Mouse (Mus musculus): ENCODE measurements around the gene Olfr1135. TPM values are rescaled to one million over a fixed set of nuclear protein-coding genes. Genes with fewer than 3 reads are reported as not detected.

Gene Olfr1135
- polyA plus RNA-seq, 1 experiment from 2014 or later = not detected

Other genes with a start within 250 kb of the Olfr1135 start
- 0.09 and 0.21 TPM in 2 replicates for gene Olfr1124, start 243.4 kb downstream of the Olfr1135 start, polyA plus RNA-seq (2014; fragmentation: Nextera tagmentation; extraction: Ambion mirVana)
- gene Olfr1126, start 219.7 kb downstream of the Olfr1135 start, polyA plus RNA-seq (2014; fragmentation: Nextera tagmentation; extraction: Ambion mirVana) = not detected in 2 replicates
- gene Pramel7, start 176.6 kb downstream of the Olfr1135 start, polyA plus RNA-seq (2014; fragmentation: Nextera tagmentation; extraction: Ambion mirVana) = not detected in 2 replicates
- gene Pramel6, start 167.1 kb downstream of the Olfr1135 start, polyA plus RNA-seq (2014; fragmentation: Nextera tagmentation; extraction: Ambion mirVana) = not detected in 2 replicates
- gene Olfr153, start 141.9 kb downstream of the Olfr1135 start, polyA plus RNA-seq (2014; fragmentation: Nextera tagmentation; extraction: Ambion mirVana) = not detected in 2 replicates
- gene Olfr1128, start 128.1 kb downstream of the Olfr1135 start, polyA plus RNA-seq (2014; fragmentation: Nextera tagmentation; extraction: Ambion mirVana) = not detected in 2 replicates
- gene Olfr1129, start 99.8 kb downstream of the Olfr1135 start, polyA plus RNA-seq (2014; fragmentation: Nextera tagmentation; extraction: Ambion mirVana) = not detected in 2 replicates
- gene Olfr1130, start 67.5 kb downstream of the Olfr1135 start, polyA plus RNA-seq (2014; fragmentation: Nextera tagmentation; extraction: Ambion mirVana) = not detected in 2 replicates
- gene Olfr1131, start 46.6 kb downstream of the Olfr1135 start, polyA plus RNA-seq (2014; fragmentation: Nextera tagmentation; extraction: Ambion mirVana) = not detected in 2 replicates
- gene Olfr1132, start 36.1 kb downstream of the Olfr1135 start, polyA plus RNA-seq (2014; fragmentation: Nextera tagmentation; extraction: Ambion mirVana) = not detected in 2 replicates
- gene Olfr1133, start 26.3 kb downstream of the Olfr1135 start, polyA plus RNA-seq (2014; fragmentation: Nextera tagmentation; extraction: Ambion mirVana) = not detected in 2 replicates
- not detected in 2 replicates for gene Olfr1134, start 15.2 kb downstream of the Olfr1135 start, polyA plus RNA-seq (2014; fragmentation: Nextera tagmentation; extraction: Ambion mirVana)
- gene Olfr1136, start 20.3 kb upstream of the Olfr1135 start, polyA plus RNA-seq (2014; fragmentation: Nextera tagmentation; extraction: Ambion mirVana) = not detected in 2 replicates
- gene Olfr1137, start 39.5 kb upstream of the Olfr1135 start, polyA plus RNA-seq (2014; fragmentation: Nextera tagmentation; extraction: Ambion mirVana) = not detected in 2 replicates
- gene Olfr1138, start 66.3 kb upstream of the Olfr1135 start, polyA plus RNA-seq (2014; fragmentation: Nextera tagmentation; extraction: Ambion mirVana) = not detected in 2 replicates
- gene Olfr1140, start 70.1 kb upstream of the Olfr1135 start, polyA plus RNA-seq (2014; fragmentation: Nextera tagmentation; extraction: Ambion mirVana) = not detected in 2 replicates
- not detected in 2 replicates for gene Olfr1141, start 80.3 kb upstream of the Olfr1135 start, polyA plus RNA-seq (2014; fragmentation: Nextera tagmentation; extraction: Ambion mirVana)
- gene Olfr152, start 105.8 kb upstream of the Olfr1135 start, polyA plus RNA-seq (2014; fragmentation: Nextera tagmentation; extraction: Ambion mirVana) = not detected in 2 replicates
- gene Olfr1143, start 126.9 kb upstream of the Olfr1135 start, polyA plus RNA-seq (2014; fragmentation: Nextera tagmentation; extraction: Ambion mirVana) = not detected in 2 replicates
- not detected in 2 replicates for gene Olfr1145, start 136.2 kb upstream of the Olfr1135 start, polyA plus RNA-seq (2014; fragmentation: Nextera tagmentation; extraction: Ambion mirVana)
- not detected in 2 replicates for gene Olfr1148, start 156.9 kb upstream of the Olfr1135 start, polyA plus RNA-seq (2014; fragmentation: Nextera tagmentation; extraction: Ambion mirVana)
- gene Olfr1150-ps1, start 170.3 kb upstream of the Olfr1135 start, polyA plus RNA-seq (2014; fragmentation: Nextera tagmentation; extraction: Ambion mirVana) = not detected in 2 replicates
- not detected in 2 replicates for gene Olfr1151, start 182.2 kb upstream of the Olfr1135 start, polyA plus RNA-seq (2014; fragmentation: Nextera tagmentation; extraction: Ambion mirVana)
- gene Olfr1152, start 192.8 kb upstream of the Olfr1135 start, polyA plus RNA-seq (2014; fragmentation: Nextera tagmentation; extraction: Ambion mirVana) = 0.03 TPM in 1 of 2 replicates, not detected in the other
- not detected in 2 replicates for gene Olfr1153, start 221.3 kb upstream of the Olfr1135 start, polyA plus RNA-seq (2014; fragmentation: Nextera tagmentation; extraction: Ambion mirVana)
- not detected in 2 replicates for gene Olfr1154, start 231.5 kb upstream of the Olfr1135 start, polyA plus RNA-seq (2014; fragmentation: Nextera tagmentation; extraction: Ambion mirVana)